Mouse (Mus musculus) olfactory bulb, adult 2 months (tissue): ENCODE results near the gene Ell2.

ENCODE experiments used
- CTCF ChIP-seq: fragments of 200-500 bp; IDR thresholded peaks from 2 replicates; pipeline ENCODE4 v1.5.1; 2012; ENCODE audit warnings: low read depth, mild to moderate bottlenecking, low read length, moderate library complexity; ENCODE audit not compliant: insufficient read depth
- POLR2A ChIP-seq: fragments of 200-500 bp; IDR thresholded peaks from 2 replicates; pipeline ENCODE4 v1.6.1; 2012; ENCODE audit warnings: mild to moderate bottlenecking, low read depth, low read length, moderate library complexity; ENCODE audit not compliant: insufficient read depth

DNA sequence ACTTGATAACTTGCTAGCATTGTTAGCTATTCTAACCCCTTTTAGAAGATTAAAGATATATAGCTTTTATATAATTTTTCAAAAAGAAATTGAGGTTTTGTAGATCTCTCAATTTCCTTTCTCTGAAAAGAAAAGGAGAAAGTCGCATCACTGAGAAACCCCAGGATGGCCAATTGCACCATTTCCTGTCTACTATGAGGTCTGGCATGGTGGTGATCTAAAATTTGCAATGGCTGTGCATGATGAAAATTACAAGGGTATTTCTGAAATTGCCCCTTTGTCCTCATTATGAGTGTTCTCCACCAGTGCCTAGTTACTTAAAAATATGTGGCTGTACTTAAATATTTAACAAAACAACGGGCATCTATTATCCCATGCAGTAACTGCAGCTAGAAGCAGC, 72.6 kb downstream of the Ell2 start:
- TF ChIP-seq CTCF (no peak), POLR2A (no peak)
